Mouse (Mus musculus): ENCODE data around the gene Gm15091. TPM values are rescaled to one million over a fixed set of nuclear protein-coding genes. Genes with fewer than 3 reads are reported as not detected.

The Gm15091 gene
- polyA plus RNA-seq (2015; fragmentation: Nextera tagmentation; extraction: Ambion mirVana) = not detected in 2 replicates

GRCm38 (mm10) chrX:149941355-149941754, at the start of gene Gm15091:
Gm15091 (plus strand) TSS chrX:149941655.

Other genes with a start within 250 kb of the Gm15091 start
- not detected in 2 replicates for gene Gm15097, start 157.2 kb upstream of the Gm15091 start, polyA plus RNA-seq (2015; fragmentation: Nextera tagmentation; extraction: Ambion mirVana)